Mouse (Mus musculus): ENCODE measurements at regions not wholly inside any gene's neighbourhood (a gene's known extent, or its start where the extent isn't known, plus 50 kb on each side); places are given as distances from the start of the nearest gene placed in this dataset.

DNA sequence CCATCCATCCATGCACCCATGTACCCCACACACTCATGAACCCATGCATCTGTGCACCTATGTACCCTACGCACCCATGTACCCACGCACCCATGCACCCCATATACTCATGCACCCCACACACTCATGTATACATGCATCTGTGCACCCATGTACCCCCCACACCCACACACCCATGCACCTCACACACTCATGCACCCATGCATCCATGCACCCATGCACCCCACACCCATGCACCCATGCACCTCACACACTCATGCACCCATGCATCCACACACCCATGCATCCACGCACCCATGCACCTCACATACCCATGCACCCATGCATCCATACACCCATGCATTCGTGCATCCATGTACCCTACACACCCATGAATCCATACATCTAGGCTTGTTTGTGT, 63.6 kb downstream of the 4930564D02Rik start:
- no peak for DNase-seq

DNA sequence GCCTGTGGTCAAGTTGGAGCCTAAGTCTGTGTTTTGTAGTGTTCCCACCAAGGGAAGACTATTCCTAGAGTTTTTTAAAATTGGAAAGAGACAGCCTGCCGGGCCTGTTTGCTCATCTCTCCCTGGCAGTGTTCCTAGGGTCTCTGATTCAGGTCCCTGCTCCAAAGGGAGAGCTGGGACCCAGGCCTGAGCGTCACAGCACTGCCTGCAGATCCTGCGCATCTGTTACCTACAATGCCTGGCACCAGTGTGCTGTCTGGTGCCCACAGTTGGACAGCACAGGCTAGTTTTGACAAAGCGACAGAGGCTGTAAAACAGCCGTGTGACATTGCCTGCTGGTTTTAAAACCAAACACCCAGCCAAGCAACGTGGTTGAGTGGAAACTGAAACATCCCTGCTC, 64.4 kb downstream of the 4930564D02Rik start:
- DNase-seq: no peak

- DNase-seq: no peak
These were observed 66.4 kb downstream of the 4930564D02Rik start for GRCm38 (mm10) chr3:105133011-105133410.

GRCm38 (mm10) chr3:105141170-105141971, 74.7 kb downstream of the 4930564D02Rik start:
- no peak for DNase-seq

GRCm38 (mm10) chr3:105142631-105143030, 76.0 kb downstream of the 4930564D02Rik start:
- peak; percentile 46 to 65 for DNase-seq

DNA sequence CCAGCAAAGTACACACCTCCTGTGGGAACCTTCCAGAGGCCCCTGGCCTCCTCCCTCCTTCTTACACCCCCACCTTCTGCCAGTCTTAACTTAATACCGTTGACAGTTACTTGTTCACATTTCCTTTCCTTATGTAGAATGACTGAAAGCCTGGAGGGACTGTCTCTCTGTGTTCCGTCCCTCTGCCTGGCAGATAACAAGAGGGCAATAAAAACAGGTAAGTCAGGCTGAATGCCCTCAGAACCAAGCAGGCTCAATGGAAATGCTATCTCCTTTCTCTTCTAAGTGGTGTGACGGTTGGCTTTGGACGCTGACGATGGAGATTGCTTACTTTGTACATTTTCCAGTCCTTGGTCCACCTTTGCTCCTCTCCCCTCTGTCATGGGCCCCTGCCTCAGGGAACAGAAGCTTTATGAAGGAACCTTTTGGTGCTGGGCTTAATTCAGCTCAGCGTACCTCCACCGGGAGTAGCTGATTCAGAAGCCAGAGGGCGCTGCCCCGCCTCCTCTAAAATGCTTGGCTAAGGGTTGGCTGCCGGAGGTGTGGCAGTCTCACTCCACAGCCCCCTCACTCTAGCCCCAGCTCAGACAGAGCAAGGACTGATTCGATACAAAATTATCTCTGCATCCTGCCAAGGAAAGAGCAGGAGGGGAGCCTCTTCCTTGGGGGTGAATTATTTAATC, 85.0 kb downstream of the 4930564D02Rik start:
- peak; percentile 10 to 51 for DNase-seq

- DNase-seq: no peak
These were observed 85.5 kb downstream of the 4930564D02Rik start for GRCm38 (mm10) chr3:105152158-105152541.

- no peak for DNase-seq
These were observed 91.7 kb downstream of the 4930564D02Rik start for GRCm38 (mm10) chr3:105158376-105158775.

- DNase-seq: peak; percentile 52 to 85
These were observed 98.7 kb downstream of the 4930564D02Rik start for GRCm38 (mm10) chr3:105165355-105165754.

DNA sequence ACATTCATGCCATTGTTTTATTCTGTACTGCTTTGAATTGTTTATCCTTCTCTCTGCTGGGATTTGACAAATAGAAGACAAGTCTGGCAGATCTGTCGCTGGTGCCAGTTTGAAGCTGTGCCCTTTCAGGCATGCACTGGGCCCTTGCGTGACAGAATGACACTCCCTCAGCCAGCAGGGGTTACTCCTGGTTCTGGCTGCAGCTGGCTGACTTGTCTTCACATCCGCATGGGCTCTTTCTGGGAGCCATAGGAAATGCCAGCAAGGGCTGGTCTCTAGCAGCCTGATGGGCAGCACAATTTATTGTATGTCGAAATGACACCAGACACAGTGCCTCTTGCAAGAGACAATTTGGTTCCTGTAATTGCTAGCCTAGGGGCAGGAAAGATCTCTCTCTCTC, 102.5 kb downstream of the 4930564D02Rik start:
- DNase-seq: no peak

GRCm38 (mm10) chr3:105171527-105171926, 104.9 kb downstream of the 4930564D02Rik start:
- no peak for DNase-seq

- DNase-seq: peak in 1 of 2 experiments; percentile 16
These were observed 105.4 kb downstream of the 4930564D02Rik start for GRCm38 (mm10) chr3:105172054-105172453.

- no peak for DNase-seq
These were observed 124.7 kb downstream of the 4930564D02Rik start for GRCm38 (mm10) chr3:105191303-105191702.

DNA sequence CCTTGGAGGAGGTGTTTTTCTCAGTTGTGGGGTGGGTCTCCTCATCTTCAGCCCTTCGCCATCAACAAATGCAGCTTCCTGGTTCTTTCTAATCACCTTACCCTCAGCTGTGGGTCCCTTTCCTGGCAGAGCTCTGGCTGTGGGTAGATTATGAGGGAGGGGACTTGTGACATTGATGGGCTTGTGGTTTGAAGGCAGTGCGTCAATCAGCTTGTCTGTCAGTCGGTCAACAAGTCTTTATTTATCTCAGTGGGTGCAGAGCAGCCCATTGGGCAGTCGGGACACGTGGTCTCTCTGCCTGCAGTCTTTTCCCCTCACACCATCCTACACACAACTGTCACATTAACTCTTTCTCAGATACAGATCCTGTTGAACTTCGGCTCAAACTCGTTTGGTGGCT, 125.2 kb downstream of the 4930564D02Rik start:
- DNase-seq: no peak

- DNase-seq: no peak
These were observed 134.1 kb downstream of the 4930564D02Rik start for GRCm38 (mm10) chr3:105200735-105201134.

GRCm38 (mm10) chr3:105209164-105209563, 142.5 kb downstream of the 4930564D02Rik start:
- no peak for DNase-seq

DNA sequence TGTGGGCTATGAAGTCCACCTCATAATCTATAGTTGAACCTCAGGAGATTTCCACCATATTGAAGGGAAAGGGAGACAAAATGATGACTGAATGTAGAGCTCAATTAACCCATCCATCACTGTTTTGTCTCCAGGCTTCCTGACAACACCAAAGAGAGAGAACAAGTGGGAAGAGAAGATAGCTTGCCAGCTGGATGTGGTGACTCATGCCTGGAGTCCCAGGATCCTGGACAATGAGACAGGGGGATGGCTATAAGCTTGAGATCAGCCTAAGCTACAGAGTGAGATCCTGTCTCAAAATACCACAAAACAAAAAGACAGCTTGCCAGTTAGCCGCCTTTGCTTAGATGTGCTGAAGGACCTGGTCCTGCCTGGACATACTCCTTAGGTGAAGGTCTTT, 144.4 kb downstream of the 4930564D02Rik start:
- DNase-seq: no peak

DNA sequence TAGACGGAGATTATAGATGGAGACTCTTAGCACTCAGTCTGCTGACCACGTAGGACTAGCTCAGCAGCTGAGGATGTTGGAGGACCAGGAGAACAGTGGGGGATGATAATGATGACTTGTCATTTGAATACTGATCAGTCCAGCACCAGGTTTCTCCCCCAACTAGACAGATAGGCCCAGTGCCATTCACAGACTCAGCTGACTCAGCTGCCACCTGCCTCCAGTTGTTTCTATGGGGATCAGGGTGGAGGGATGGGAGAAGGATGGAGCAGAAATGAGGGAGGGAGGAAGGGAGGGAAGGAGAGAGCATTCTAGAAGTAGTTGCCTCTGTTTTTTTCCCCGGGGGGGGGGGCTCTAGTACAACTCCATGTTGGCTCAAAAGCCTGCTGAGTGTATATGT, 145.1 kb downstream of the 4930564D02Rik start:
- DNase-seq: no peak

- no peak for DNase-seq
These were observed 148.2 kb downstream of the 4930564D02Rik start for GRCm38 (mm10) chr3:105214867-105215266.

DNA sequence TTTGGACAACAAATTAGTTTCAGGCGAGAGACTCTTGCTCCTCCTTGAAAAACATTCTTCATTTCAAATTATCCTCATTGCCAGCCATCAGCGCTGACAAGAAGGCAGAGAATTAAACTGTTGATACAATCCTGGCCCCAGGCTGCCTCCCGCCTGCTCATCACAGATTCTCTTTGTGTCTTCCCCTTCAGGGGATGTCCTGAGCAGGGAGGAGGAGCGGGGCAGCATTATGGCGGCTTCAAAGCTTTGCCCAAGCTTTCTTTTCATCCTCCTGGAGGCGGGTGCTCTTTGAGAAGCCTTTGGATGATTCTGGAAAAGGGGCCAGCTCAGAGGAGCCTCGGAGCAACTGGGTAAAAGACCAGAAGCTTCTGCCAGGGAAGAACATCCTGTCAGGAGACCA, 149.1 kb downstream of the 4930564D02Rik start:
- no peak for DNase-seq

GRCm38 (mm10) chr3:105219630-105220029, 153.0 kb downstream of the 4930564D02Rik start:
- no peak for DNase-seq

GRCm38 (mm10) chr3:105220641-105221040, 154.0 kb downstream of the 4930564D02Rik start:
- no peak for DNase-seq

- no peak for DNase-seq
These were observed 156.3 kb downstream of the 4930564D02Rik start for GRCm38 (mm10) chr3:105222925-105223324.

GRCm38 (mm10) chr3:105223671-105224070, 157.0 kb downstream of the 4930564D02Rik start:
- DNase-seq: no peak
